Mouse (Mus musculus) liver, embryonic 12.5 days (tissue): ENCODE measurements around the gene Tsc1. TPM values are rescaled to one million over a fixed set of nuclear protein-coding genes. Genes with fewer than 3 reads are reported as not detected.

ENCODE experiments used
- ATAC-seq: fragments of 200-750 bp; cut with Nextera tagmentation; 2 replicates; pipeline ENCODE4 v1.8.0; 2017; ENCODE audit warnings: moderate number of reproducible peaks, mild to moderate bottlenecking, moderate library complexity
- H3K27ac ChIP-seq: fragments of 300-500 bp; sonication (generic); 2 replicates; pipeline ENCODE4 v1.5.1; 2016; ENCODE audit warnings: mild to moderate bottlenecking
- H3K27me3 ChIP-seq: fragments of 300-500 bp; sonication (generic); replicated peaks from 2 replicates; pipeline ENCODE4 v1.6.1; 2016; ENCODE audit warnings: mild to moderate bottlenecking, moderate library complexity
- H3K36me3 ChIP-seq: fragments of 300-500 bp; sonication (generic); 2 replicates; pipeline ENCODE4 v1.6.1; 2016; ENCODE audit warnings: mild to moderate bottlenecking, moderate library complexity
- H3K4me1 ChIP-seq: fragments of 300-500 bp; sonication (generic); 2 replicates; pipeline ENCODE4 v1.6.1; 2016
- H3K4me2 ChIP-seq: fragments of 300-500 bp; sonication (generic); 2 replicates; pipeline ENCODE4 v1.6.1; 2016; ENCODE audit warnings: mild to moderate bottlenecking, moderate library complexity
- H3K4me3 ChIP-seq: fragments of 300-500 bp; sonication (generic); 2 replicates; pipeline ENCODE4 v1.5.1; 2016; ENCODE audit warnings: mild to moderate bottlenecking, moderate library complexity
- H3K9ac ChIP-seq: fragments of 300-500 bp; sonication (generic); 2 replicates; pipeline ENCODE4 v1.6.1; 2016; ENCODE audit warnings: mild to moderate bottlenecking, moderate library complexity
- H3K9me3 ChIP-seq: fragments of 300-500 bp; sonication (generic); replicated peaks from 2 replicates; pipeline ENCODE4 v1.6.1; 2016; ENCODE audit warnings: mild to moderate bottlenecking, moderate library complexity
- WGBS: fragments of 180-500 bp; shearing (Covaris S2); methylation state at CpG from one replicate; pipeline ENCODE4 v1.1.7; 2016; ENCODE audit not compliant: insufficient replicate concordance; 5-methylcytosine and 5-hydroxymethylcytosine counted together
- polyA plus RNA-seq: library from polyadenylated mRNA; unstranded; fragments of >200 nt; fragmentation: Nextera tagmentation; extraction: Ambion mirVana; gene quantifications from 2 replicates; pipeline ENCODE4 v1.2.1, GENCODE M21; 2016

The Tsc1 gene
- polyA plus RNA-seq, 1 experiment from 2014 or later, result 13.6 TPM

DNA sequence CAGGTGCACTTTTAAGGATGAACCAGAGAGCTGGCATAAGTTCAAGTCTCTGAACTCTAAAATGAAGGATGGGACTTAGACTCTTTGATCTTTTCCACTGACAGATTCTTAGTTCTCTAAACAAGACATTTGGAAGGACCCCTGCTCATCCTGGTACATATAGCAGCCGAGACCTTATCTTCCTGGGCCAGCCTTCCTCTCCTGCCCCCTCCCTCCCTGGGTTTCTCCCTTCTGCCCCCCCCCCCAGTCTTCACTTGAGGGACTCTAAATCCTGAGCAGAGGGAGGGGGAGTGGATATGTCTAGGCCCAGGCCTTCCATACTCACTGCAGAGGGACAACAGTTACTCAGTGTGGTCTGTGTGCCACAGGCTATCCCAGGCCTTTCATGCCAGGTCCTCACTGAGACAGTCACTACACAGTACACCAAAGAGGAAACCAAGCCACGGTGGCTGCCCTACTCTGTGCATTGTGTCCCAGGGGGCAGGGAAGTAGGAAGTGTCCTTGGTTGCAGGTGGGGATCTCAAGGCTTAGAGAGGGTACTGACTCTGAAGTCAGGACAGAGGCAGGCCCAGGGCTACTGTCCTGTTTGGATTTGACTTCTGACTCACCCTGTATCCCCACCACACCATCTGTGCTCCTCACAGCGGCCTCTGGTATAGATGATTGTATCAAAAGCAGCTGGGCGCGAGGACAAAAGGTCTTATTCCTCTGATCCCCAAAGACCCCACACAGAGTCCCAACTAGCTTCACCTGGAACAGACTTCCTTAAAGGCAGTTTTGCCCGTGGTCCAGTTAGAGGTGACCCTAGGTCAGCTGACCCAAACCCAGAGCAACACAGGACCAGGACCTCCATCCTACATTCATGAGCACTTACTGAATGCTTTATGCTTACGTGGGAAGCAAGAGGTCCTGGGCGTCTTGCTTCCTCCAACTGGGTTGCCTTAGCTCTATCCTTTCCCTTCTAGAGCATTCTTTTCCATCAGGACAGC is 23.2 kb upstream of the Tsc1 start:
- Histone ChIP-seq H3K9ac (peak overlapping the region; percentile 88), H3K4me3 (peak overlapping the region; percentile 78), H3K9me3 (no peaks in the 10 kb centered on the region), H3K4me2 (peak overlapping the region; percentile 82), H3K36me3 (peaks cover 60% of the 10 kb centered on the region), H3K27me3 (no peaks in the 10 kb centered on the region), H3K4me1 (peaks cover 83% of the 10 kb centered on the region), H3K27ac (peak overlapping the region; percentile 97)
- peak; percentile 50 for ATAC-seq
- whole genome bisulfite sequencing, result 36% methylated on average over 8 of the region's 8 CpGs

DNA sequence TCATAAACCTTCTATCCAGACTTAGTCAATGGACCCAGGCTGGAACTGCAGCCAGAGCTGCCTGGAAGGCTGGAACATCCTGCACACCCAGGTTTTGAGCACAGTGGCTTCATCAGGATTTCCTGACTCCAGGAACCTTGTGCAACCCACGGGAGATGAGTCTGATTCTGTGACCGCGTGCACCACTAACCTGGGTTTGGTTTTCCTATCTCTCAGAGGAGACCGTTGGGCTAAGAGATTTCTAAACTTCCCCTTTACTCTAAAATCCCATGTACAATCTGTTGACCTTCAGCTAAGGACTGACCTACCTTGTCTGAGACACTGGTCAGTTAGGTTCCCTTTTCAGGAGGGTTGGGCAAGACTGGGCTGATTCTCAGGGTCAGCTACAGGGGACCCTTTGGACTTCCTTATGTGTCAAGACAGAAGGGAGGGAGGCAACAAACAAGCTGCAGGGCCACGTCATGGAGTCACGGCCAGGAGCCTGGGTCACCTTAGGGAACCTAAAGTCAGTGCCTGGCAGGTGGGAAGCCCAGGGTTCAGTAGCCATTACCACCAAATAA is 22.2 kb upstream of the Tsc1 start:
- WGBS, result 20% methylated on average over 6 of the region's 6 CpGs
- H3K9ac ChIP-seq, result peak overlapping the region; percentile 88
- peaks cover 81% of the 10 kb centered on the region for H3K4me1 ChIP-seq
- peaks cover 49% of the 10 kb centered on the region for H3K36me3 ChIP-seq
- ATAC-seq, result no peak
- peak overlapping the region; percentile 78 for H3K4me3 ChIP-seq
- H3K9me3 ChIP-seq, result no peaks in the 10 kb centered on the region
- peak overlapping the region; percentile 82 for H3K4me2 ChIP-seq
- H3K27me3 ChIP-seq, result no peaks in the 10 kb centered on the region
- peak overlapping the region; percentile 97 for H3K27ac ChIP-seq

DNA sequence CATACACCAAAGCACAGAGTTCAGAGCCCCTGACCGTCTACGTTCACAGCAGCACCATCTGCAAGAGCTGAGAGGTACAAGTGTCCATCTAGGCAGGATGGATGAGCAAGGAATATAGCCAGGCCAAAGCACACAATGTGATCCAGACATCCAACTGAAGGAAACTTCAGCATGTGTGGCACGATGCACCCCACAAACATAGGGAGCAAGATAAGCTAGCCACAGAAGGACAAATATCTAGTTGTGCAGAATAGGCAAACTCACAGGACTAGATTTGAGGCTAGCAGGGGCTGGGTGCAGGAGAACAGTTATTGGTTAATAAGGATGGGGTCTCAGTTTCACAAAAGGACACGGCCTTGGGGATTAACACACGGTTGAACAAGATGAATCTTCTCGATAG is 21.7 kb upstream of the Tsc1 start:
- WGBS, result 33% methylated on average over 6 of the region's 6 CpGs
- H3K4me3 ChIP-seq, result peak overlapping the region; percentile 78
- peaks cover 44% of the 10 kb centered on the region for H3K36me3 ChIP-seq
- H3K9me3 ChIP-seq, result no peaks in the 10 kb centered on the region
- no peak for ATAC-seq
- no peaks in the 10 kb centered on the region for H3K27me3 ChIP-seq
- peak overlapping the region; percentile 97 for H3K27ac ChIP-seq
- peak overlapping the region; percentile 88 for H3K9ac ChIP-seq
- peak overlapping the region; percentile 82 for H3K4me2 ChIP-seq
- peaks cover 76% of the 10 kb centered on the region for H3K4me1 ChIP-seq

DNA sequence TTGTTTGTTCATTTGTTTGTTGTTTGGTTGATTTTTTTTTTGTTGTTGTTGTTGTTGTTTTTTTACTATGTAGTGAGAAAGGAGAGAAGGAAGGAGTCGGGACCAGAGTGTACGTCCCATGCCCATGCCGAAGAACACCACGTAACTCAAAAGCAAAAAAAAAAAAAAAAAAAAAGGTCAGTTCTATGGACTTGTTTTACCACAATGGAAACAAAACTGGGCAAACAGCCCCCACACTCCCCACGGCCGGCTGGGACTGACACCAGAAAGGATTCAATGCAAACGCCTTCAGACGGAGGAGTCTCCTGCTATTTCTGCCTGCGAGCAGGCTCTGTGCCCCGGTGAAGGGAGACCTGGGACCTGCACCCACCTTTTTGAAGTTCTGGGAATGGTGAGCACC is 20.5 kb upstream of the Tsc1 start:
- Histone ChIP-seq H3K4me3 (peak overlapping the region; percentile 78), H3K9me3 (no peaks in the 10 kb centered on the region), H3K9ac (peak overlapping the region; percentile 88), H3K4me1 (peaks cover 64% of the 10 kb centered on the region), H3K27ac (peak overlapping the region; percentile 97), H3K27me3 (no peaks in the 10 kb centered on the region), H3K36me3 (peaks cover 32% of the 10 kb centered on the region), H3K4me2 (peak overlapping the region; percentile 82)
- ATAC-seq, result no peak
- 17% methylated on average over 10 of the region's 10 CpGs for WGBS

DNA sequence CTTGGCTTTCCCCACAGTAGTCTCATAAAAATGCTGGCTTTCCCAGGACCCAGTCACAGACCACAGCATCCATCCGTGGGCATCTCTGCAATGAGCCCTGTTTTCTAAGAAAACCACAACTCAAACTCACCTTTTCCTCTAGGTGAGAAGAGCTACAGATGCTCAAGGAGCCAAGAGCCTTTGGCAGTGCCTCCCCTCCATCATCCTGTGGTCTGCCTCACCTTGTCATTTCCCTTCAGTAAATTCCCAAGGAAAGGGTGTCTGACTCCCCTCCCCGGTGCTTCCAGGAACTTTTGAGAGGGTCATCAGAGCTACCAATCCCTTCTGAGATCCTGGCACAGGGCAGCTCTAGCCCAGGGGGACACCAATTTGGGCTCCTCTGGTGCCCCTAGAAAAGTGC is 19.9 kb upstream of the Tsc1 start:
- peaks cover 3% of the 10 kb centered on the region; the same call in 1 of the 2 replicates for H3K27me3 ChIP-seq
- WGBS, result 9% methylated on average over 2 of the region's 2 CpGs
- H3K9me3 ChIP-seq, result no peaks in the 10 kb centered on the region
- peaks cover 59% of the 10 kb centered on the region for H3K4me1 ChIP-seq
- H3K9ac ChIP-seq, result peak overlapping the region; percentile 88
- H3K36me3 ChIP-seq, result peaks cover 26% of the 10 kb centered on the region
- H3K27ac ChIP-seq, result peak overlapping the region; percentile 97
- H3K4me2 ChIP-seq, result peak overlapping the region; percentile 82
- no peak for ATAC-seq
- peak overlapping the region; percentile 78 for H3K4me3 ChIP-seq

DNA sequence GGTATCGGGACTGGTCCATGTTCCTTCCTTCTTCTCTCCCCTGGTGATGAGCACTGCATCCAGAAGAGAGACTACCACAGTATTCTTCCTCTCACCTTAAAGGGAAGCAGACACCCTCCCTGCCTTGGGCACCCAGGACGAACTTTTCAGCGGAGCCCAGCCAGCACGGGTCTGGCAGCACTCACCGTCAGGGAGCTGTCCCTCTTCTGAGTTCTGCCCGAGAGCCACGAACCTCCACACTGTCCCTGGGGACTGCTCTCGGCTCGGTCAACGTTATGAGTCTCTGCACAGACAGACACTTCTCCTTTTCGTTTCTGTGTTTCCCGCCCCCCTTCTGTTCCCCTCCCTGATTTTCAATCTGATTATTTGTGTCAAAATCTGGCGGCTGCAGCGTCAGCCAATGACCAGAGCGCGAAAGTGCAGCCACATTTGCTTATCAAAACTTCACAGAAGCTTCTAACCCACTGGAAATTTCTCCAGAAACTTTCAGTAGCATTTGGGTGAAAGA is 19.3 kb upstream of the Tsc1 start, which contains the start of gene Gfi1b:
TSS of gene Gfi1b (minus strand) at position 319 of the 508 bp plus-strand sequence.
- Histone ChIP-seq H3K4me2 (peak within 1 kb of the TSS; percentile 82), H3K4me3 (peak within 1 kb of the TSS; percentile 78), H3K4me1 (peaks cover 52% of the 10 kb centered on the region), H3K36me3 (peaks cover 22% of the 10 kb centered on the region), H3K9me3 (no peaks in the 10 kb centered on the region), H3K9ac (peak within 1 kb of the TSS; percentile 88), H3K27ac (peak within 1 kb of the TSS; percentile 97), H3K27me3 (peaks cover 7% of the 10 kb centered on the region; the same call in 1 of the 2 replicates)
- ATAC-seq, result peak; percentile 3; the same call in 1 of the 2 replicates
- WGBS, result 1% methylated on average over 16 of the region's 16 CpGs

DNA sequence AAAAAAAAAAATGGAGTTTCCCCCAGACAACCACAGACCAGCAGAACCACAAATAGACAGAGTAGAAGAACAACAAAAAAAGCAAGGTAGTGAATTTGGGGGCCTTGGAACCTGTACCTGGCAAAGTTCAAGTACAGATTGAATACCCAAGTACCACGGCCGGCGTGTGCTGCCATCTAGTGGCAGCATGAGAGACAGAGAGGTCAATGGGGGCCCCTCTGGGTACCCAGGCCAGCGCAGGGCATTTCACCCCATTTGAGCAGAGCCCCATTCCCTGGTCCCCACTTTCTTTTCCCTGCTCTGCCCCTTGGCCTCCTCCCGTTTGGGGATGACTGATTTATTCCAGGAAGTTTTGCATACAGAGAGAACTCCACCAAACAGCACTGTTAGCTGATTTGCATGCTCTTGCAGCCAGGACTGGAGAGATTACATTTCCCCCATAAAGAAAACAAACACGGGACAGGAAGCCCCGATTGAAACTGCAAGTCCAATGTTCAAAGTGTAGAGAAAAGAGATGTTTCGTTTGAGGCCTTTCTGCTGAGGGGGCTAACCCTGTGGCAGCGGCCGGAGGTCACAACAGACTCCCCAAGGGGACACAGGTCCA is 18.4 kb upstream of the Tsc1 start:
- ATAC-seq, result peak; percentile 47

DNA sequence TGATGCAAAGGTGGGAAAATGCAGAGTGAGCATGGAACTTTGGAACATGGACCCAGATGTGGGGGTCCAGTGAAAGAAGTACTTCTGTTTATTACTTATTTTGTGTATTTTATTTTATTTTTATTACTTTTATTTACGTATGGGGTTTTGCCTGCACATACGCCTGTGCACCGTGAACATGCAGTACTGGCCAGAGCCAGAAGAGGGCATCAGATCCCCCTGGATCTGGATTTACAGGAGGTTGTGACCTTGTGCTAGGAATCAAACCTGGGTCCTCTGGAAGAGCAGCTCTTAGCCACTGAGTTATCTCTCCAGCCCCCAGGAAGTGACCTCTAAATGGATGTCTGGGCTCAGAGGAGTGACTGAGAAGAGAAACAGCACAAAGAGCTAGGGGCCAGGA is 16.2 kb upstream of the Tsc1 start:
- Histone ChIP-seq H3K4me3 (no peak overlapping the region), H3K4me1 (peaks cover 22% of the 10 kb centered on the region), H3K9ac (no peak overlapping the region), H3K27ac (no peak overlapping the region), H3K4me2 (no peak overlapping the region), H3K27me3 (peaks cover 7% of the 10 kb centered on the region; the same call in 1 of the 2 replicates), H3K36me3 (no peaks in the 10 kb centered on the region), H3K9me3 (no peaks in the 10 kb centered on the region)
- WGBS, result 82% methylated on average over 3 of the region's 3 CpGs
- ATAC-seq, result no peak

More for the DNA sequence above, 18.4 kb upstream of the Tsc1 start:
- Histone ChIP-seq H3K9me3 (no peaks in the 10 kb centered on the region), H3K9ac (no peak overlapping the region), H3K4me1 (peaks cover 43% of the 10 kb centered on the region), H3K4me3 (peak overlapping the region; percentile 78; the same call in 1 of the 2 replicates), H3K36me3 (peaks cover 21% of the 10 kb centered on the region), H3K27me3 (peaks cover 7% of the 10 kb centered on the region; the same call in 1 of the 2 replicates), H3K27ac (no peak overlapping the region; the same call in 1 of the 2 replicates), H3K4me2 (peak overlapping the region; percentile 82)
- 15% methylated on average over 10 of the region's 10 CpGs for WGBS

DNA sequence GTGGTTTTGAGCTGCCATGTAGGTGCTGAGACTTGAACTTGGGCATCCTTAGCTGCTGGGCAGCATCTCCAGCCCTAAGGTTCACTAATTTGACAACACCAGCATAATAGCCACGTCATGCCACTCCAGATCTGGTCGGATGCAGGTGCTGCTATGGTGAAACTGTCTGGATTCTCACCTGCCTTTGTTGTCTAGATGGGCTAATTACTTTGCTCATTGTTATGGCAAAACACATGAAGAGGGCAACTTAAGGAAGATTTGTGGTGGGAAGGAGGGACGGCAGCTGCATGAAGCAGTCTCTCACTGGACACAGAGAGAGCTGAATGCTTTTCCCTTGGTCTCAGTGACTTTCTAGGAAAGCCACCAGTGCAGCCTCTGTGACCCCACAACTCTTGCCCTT is 15.0 kb upstream of the Tsc1 start:
- ATAC-seq, result no peak
- 66% methylated on average over 3 of the region's 3 CpGs for WGBS
- H3K4me2 ChIP-seq, result no peak overlapping the region
- no peak overlapping the region for H3K9ac ChIP-seq
- peaks cover 7% of the 10 kb centered on the region; the same call in 1 of the 2 replicates for H3K27me3 ChIP-seq
- H3K4me1 ChIP-seq, result peaks cover 21% of the 10 kb centered on the region
- H3K36me3 ChIP-seq, result no peaks in the 10 kb centered on the region
- H3K9me3 ChIP-seq, result no peaks in the 10 kb centered on the region
- H3K4me3 ChIP-seq, result no peak overlapping the region
- no peak overlapping the region for H3K27ac ChIP-seq

DNA sequence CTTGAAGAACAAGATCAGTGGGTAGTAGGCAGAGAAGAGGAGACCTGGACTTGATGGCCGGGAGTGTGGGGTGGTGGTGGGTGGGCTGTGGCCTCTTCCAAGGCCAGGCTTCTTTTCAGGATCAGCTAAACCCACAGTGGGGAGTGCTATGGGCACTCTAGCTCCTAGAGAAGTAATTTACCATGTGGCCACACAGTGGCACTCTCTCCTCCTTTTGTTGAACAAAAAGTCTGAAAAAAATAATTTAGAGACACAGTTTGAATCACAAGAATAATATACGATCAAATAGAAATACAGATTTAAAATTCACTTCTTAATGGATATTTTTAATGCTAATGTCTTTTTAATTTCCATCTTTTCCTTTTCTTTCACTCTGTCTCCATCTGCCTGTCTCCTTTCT is 13.0 kb upstream of the Tsc1 start:
- Histone ChIP-seq H3K4me2 (no peak overlapping the region), H3K4me1 (peaks cover 9% of the 10 kb centered on the region), H3K4me3 (no peak overlapping the region), H3K9me3 (no peaks in the 10 kb centered on the region), H3K36me3 (no peaks in the 10 kb centered on the region), H3K27ac (no peak overlapping the region), H3K9ac (no peak overlapping the region), H3K27me3 (peaks cover 7% of the 10 kb centered on the region; the same call in 1 of the 2 replicates)
- ATAC-seq, result no peak
- 59% methylated on average over 2 of the region's 2 CpGs for WGBS

DNA sequence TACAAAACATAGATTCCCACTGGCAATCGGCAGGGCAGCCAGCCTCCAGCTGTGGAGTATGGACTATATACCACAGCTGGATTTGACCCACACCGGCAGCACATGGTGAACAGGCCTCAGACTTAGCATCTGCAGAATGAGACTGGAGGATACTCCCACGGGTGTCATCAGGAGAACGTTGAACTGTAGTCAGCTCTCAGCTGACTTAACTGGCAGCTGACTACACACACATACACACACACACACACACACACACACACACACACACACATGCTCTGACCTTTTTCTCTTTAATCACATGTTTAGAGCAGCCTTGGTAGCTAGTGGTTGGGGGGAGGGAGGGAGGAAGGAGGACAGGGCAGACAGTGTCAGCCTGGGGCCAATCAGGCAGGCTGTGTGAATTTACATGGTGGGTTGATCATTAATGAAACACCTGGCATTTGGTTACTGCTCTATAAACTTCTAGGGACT is 11.1 kb upstream of the Tsc1 start:
- Histone ChIP-seq H3K27ac (0 out of 2 replicates have a peak overlapping the region, but pooled peaks have one; percentile 10), H3K4me1 (peaks cover 4% of the 10 kb centered on the region; the same call in 1 of the 2 replicates), H3K27me3 (peaks cover 7% of the 10 kb centered on the region; the same call in 1 of the 2 replicates), H3K4me2 (no peak overlapping the region), H3K4me3 (no peak overlapping the region), H3K36me3 (no peaks in the 10 kb centered on the region), H3K9me3 (no peaks in the 10 kb centered on the region), H3K9ac (no peak overlapping the region)
- ATAC-seq, result peak; percentile 55
- 47% methylated on average over 4 of the region's 4 CpGs for WGBS
